Mouse (Mus musculus) thymus, postnatal 25 days (tissue): ENCODE data around the gene Slc25a40.

ENCODE experiments used
- DNase-seq: peaks from one replicate; pipeline ENCODE4 v3.0.0; 2022

The Slc25a40 gene

GRCm38 (mm10) chr5:8422157-8422931 is at the start of gene Slc25a40, which contains the start of gene Dbf4:
Gene Slc25a40 (plus strand): TSS chr5:8422850.
Gene Dbf4 (minus strand): TSS chr5:8422716.
- peak; percentile 96 for DNase-seq

DNA sequence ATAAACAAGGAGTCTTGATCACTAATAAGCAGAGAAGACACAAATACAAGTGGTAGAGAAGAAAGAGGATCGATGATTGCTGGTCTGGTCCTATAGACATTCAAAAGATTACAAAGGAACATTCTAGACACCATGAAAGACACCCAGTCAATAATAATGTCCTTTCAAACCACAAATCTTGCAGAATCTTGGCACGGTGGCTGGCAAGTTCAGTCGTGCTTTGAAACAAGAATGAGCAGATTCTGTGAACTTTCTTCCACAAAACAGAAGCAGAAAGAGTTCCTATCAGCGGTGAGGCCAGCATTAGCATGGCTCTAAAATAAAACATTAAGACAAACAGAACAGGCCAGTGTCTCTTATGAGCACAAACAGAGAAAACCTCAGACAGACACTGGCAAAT is 49.2 kb upstream of the Slc25a40 start:
- DNase-seq: no peak

DNA sequence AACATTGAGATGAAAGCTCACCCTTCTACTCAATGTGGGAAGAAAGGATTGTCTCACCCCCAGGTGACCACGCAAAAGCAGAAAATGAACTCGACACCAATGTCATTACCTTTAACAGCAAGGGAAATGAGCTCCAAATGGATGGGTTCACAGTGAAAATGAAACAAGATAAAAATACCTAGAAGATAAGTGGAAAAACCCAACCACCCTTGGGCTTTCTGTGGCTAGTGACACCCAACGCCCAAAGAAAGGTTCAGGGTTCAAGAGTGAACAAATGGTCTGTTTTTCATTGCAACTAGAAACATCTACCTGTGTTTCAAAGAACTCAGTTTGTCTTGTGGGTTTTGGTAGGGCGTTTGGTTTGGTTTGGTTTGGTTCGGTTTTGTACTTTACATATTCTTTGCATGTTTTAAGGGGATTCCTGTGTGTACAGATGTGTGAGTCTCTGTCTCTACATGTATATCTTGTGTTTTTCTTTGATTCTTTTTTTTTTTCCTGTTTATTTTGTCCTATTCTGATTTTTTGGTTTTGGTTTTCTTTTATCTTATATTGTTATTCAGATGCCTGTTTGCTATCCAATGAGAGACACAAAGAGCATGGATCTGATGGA is 48.2 kb upstream of the Slc25a40 start:
- no peak for DNase-seq

DNA sequence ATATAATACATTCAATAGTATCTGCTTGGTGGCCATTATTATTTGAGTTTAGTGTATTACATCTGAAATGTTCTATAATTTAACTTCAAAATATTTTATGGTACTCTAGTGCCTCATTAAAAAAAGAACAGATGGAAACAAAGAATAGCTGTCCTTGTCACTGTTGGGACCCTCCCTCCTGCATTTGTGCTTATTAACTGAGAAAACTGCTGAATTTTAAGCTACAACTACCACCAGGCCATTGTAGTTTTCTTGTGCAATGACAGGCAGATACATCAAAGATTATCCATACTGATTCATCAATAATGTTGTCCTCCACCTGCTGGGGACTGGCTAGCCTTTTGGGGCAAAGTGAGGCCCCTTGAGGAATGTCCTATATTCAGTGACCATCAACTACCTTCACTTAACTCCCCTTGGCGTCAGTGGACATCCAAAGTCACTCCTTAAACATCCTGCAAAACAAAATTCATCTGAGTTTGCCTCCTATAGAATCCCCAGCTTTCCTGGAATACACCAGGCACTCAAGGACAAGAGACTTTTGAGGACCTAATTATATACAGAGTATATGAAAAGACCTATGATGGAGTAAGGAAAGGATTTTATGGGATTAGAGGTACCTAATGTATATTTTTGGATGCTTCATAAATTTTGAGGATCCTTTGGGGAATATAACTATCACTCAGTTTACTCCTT is 28.6 kb upstream of the Slc25a40 start:
- no peak for DNase-seq

DNA sequence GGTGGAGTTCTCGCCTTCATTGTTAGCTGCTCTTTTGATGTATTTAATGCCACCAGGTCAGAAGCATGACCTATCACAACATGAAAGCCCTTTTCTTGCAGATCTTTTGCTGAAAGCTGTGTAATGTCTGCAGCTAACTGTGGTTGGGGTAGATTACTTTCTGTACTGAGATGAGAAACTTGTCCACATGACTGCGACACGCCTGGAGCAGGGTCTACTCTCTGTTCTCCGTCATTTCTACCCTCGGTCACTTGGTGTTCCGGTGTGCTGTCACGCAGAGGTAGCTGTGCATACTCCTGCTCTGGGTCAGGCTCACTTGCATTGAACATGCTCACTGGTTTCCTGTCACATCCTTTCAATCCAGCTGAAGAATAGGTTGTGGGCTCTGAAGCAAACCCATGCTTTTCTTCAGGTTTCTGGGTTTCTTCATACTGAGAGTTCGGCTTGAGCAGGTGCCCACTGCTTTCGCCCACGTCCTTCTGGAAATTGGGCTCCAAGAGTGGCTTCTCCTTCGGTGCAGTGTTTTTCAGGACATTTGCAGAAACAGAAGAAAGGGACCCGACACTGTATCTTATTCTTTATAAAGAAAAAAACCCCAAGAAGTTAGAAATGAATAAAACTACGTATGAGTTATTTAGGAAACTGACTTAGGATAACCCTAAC is 24.9 kb upstream of the Slc25a40 start:
- no peak for DNase-seq

DNA sequence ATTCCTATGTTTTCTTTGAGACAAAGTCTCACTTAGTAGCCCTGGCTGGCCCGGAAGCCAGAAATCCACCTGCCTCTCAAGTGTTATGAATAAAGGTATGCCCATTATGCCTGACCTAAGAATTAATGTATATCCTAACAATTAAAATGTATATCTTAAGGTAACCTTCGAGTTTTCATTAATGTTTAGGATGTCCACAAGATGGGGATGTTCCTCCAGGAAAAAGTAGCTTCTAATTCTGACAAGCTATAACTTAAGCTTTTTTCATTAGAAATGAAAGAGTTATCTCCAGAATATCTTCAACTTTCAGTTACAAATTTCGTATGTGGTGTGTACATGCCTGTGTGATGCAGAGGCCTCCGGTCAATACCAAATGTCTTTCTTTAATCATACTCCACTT is 13.9 kb upstream of the Slc25a40 start:
- DNase-seq: no peak

DNA sequence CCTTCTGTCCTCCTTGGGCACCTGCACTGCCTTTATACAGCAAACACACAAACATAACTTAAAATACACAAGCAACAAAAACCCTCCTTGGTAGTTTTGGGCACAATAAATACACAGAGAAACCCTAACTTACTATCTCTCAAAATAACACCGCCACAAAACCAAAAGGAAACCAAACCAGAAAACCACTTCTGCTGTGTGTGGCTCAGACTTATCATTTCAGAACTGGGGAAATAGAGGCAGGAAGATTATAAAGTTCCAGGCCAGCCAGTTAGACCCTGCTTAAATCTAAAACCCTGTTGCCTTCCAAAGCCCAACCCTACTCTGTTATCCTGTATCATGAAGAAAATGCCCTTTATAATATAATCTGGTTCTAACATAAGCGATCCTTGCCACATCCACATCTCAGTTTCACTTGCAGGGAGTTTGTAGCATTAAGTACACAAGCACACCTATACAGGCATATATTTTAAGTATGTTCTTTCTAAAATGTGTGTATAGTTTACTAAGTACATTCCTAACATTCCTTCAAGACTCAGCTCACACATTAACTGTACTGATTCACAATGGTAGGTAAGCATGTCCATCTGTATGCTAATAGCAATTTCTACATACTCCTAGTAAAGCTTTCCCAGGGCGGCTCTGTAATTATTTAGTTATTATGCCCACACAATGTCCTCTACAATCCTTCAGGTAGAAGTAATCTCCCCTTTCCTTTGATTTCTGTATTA is 5.8 kb upstream of the Slc25a40 start:
- DNase-seq: no peak

- DNase-seq: no peak
These were observed 5.2 kb upstream of the Slc25a40 start for GRCm38 (mm10) chr5:8417443-8417842.

- DNase-seq: no peak
These were observed 1.2 kb upstream of the Slc25a40 start for GRCm38 (mm10) chr5:8421424-8421823.

- DNase-seq: no peak
These were observed 580 bp downstream of the Slc25a40 start for GRCm38 (mm10) chr5:8422932-8423928.

GRCm38 (mm10) chr5:8424116-8424515 is 1.5 kb downstream of the Slc25a40 start:
- no peak for DNase-seq

DNA sequence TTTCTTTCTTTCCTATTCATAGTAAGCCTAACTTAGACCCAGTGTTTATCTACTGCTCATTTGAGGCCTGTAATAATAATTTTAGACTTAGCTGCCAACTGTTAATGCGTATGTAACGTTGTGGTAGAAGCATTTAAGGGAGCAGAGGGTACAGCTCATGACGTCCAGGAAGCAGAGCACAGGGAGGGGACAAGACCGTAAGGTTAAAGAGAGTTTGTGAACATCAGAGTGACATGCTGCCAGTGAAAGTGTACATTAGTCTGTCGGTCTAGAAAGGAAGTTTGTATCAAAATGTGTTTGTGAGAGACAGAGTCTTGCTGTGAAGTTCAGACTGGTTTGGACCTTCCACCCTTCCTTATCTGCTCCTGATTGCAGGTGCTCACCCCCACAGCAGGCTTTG is 3.2 kb downstream of the Slc25a40 start:
- no peak for DNase-seq

DNA sequence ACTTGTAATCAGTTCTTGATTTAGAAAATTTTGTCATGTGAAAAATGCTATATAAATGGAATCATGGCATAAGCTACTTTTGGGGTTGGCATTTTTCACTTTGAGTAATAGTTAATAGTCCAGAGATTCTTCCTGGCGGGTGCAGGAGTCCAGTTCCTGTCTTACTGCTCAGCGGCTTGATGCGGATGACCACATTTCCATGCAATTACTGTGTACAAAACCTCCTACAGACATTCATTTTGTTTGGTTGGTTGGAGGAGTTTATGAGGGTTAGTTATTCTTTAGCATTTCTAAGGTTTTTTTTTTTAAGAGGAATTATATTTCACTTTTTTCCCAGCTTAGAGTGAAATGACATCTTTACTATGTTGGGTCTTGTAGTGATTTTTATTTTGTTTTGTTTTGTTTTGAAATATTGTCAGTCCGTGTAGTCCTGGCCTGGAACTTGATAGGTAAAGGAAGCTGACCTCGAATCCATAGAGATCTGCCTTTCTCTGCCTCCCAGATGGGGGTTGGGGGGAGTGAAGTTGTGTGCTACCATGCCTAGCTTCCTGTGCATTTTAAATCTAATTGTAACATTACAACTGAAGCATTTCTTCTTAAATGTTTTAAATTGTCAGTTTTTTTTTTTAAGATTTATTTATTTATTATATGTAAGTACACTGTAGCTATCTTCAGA is 15.0 kb downstream of the Slc25a40 start:
- DNase-seq: no peak

DNA sequence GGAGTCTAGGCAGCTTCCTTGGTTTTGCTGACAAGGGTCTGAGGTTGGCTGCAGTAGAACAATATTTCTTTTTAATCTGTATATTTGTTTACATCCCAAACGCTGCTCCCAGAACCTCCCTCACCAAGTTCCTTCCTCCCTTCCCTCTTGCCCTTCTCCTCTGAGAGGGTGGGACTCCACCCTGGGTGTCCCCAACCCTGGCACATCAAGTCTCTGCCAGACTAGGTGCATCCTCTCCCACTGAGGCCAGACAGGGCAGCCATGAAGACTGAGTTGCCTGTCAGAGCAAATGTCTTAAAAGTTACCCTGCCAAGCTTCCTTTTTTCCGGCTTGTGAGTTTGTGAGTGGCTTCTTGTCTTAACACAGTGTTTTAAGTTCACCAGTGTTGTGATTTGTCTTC is 16.4 kb downstream of the Slc25a40 start:
- DNase-seq: no peak

- DNase-seq: no peak
These were observed 32.9 kb downstream of the Slc25a40 start for GRCm38 (mm10) chr5:8455565-8455964.

DNA sequence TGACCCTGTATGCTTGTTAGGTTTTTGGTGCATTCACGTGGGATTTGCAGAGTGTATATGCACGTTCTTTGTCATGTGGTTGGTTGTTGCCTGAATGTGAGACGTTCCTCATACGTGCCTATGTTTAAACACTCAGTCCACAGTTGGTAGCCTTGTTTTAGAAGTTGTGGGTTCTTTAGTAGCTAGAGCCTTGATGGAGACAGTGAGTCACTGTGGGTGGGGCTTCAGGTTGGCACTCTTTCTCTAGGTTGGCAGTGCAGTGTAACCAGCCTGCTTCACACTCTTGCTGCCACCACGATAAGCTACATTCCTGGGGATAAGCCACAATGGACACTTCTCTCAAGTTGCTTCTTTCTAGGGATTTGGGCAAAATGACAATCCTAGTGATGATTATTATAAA is 33.9 kb downstream of the Slc25a40 start:
- no peak for DNase-seq

DNA sequence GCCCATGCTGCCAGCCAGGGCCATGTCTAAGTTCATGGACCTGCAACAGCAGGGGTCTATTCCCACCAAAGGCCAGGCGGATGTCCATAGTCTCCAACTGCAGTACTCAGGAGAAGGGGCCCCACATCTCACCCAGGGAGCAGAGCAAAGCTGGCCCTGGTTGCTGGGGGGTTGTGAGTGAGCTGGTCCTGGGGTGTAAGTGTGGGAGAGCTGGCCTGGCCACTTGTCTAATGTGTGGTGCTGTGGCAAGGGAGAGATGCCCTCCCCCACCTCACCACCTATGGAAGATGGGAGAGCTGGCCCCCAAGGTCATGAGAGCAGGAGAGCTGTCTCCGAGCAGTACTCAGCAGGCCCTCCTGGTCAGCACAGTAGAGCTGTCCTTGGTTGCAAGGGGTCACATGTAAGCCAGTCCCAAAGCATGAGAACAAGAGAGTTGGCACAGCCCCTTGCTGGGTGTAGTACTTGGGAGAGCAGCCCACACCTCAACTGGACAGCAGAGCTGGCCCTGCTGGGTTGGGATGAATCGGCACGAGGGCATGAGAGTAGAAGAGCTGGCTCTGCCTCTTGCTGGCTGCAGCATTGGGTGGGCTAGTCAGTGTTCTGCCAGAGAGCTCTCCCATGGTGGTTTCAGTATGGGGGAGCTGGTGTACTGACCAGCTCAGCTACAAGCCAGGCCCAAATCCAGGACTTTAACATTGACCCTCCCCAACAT is 65.5 kb downstream of the Slc25a40 start:
- no peak for DNase-seq

- DNase-seq: no peak
These were observed 66.1 kb downstream of the Slc25a40 start for GRCm38 (mm10) chr5:8488701-8489297.

GRCm38 (mm10) chr5:8489471-8490110 is 66.9 kb downstream of the Slc25a40 start:
- DNase-seq: no peak
